Mouse (Mus musculus): ENCODE data around the gene Zfand4.
"Not testable (repeated sequence)": the region's sequence is repeated elsewhere in the genome, so short reads cannot be mapped to it uniquely, and the experiment has no call there.

The Zfand4 gene

GRCm38 (mm10) chr6:116264018-116264651, at the start of gene Zfand4:
TSS of gene Zfand4 (plus strand) at chr6:116264222.
- peak; percentile 94 for DNase-seq (ENCODE audit: low spot score)

- no peak for DNase-seq (ENCODE audit: low spot score)
Measured at GRCm38 (mm10) chr6:116227767-116228166, 36.3 kb upstream of the Zfand4 start.

- peak; percentile 54 for DNase-seq (ENCODE audit: low spot score)
Measured at GRCm38 (mm10) chr6:116228785-116229525, 35.1 kb upstream of the Zfand4 start.

GRCm38 (mm10) chr6:116234821-116235220, 29.2 kb upstream of the Zfand4 start:
- DNase-seq (ENCODE audit: low spot score), result not testable (repeated sequence)

- no peak for DNase-seq (ENCODE audit: low spot score)
Measured at GRCm38 (mm10) chr6:116235336-116235735, 28.7 kb upstream of the Zfand4 start.

- DNase-seq (ENCODE audit: low spot score), result no peak
Measured at GRCm38 (mm10) chr6:116238083-116238482, 25.9 kb upstream of the Zfand4 start.

- DNase-seq (ENCODE audit: low spot score), result no peak
Measured at GRCm38 (mm10) chr6:116240371-116240770, 23.7 kb upstream of the Zfand4 start.

- no peak for DNase-seq (ENCODE audit: low spot score)
Measured at GRCm38 (mm10) chr6:116259649-116260048, 4.4 kb upstream of the Zfand4 start.

GRCm38 (mm10) chr6:116260481-116260880, 3.5 kb upstream of the Zfand4 start:
- DNase-seq (ENCODE audit: low spot score), result no peak

- DNase-seq (ENCODE audit: low spot score), result no peak
Measured at GRCm38 (mm10) chr6:116262824-116263223, 1.2 kb upstream of the Zfand4 start.

GRCm38 (mm10) chr6:116264836-116265235, 814 bp downstream of the Zfand4 start:
- no peak for DNase-seq (ENCODE audit: low spot score)

- DNase-seq (ENCODE audit: low spot score), result no peak
Measured at GRCm38 (mm10) chr6:116265603-116266002, 1.6 kb downstream of the Zfand4 start.

GRCm38 (mm10) chr6:116266273-116267109, 2.5 kb downstream of the Zfand4 start:
- no peak for DNase-seq (ENCODE audit: low spot score)

- no peak for DNase-seq (ENCODE audit: low spot score)
Measured at GRCm38 (mm10) chr6:116267110-116267423, 3.0 kb downstream of the Zfand4 start.

- DNase-seq (ENCODE audit: low spot score), result no peak
Measured at GRCm38 (mm10) chr6:116275695-116276094, 11.7 kb downstream of the Zfand4 start.

GRCm38 (mm10) chr6:116278679-116279317, 14.8 kb downstream of the Zfand4 start:
- no peak for DNase-seq (ENCODE audit: low spot score)

- no peak for DNase-seq (ENCODE audit: low spot score)
Measured at GRCm38 (mm10) chr6:116281014-116281413, 17.0 kb downstream of the Zfand4 start.

GRCm38 (mm10) chr6:116282546-116282945, 18.5 kb downstream of the Zfand4 start:
- no peak for DNase-seq (ENCODE audit: low spot score)

- DNase-seq (ENCODE audit: low spot score), result no peak
Measured at GRCm38 (mm10) chr6:116283280-116283679, 19.3 kb downstream of the Zfand4 start.

- DNase-seq (ENCODE audit: low spot score), result no peak
Measured at GRCm38 (mm10) chr6:116286321-116286720, 22.3 kb downstream of the Zfand4 start.

GRCm38 (mm10) chr6:116286870-116287575, 23.0 kb downstream of the Zfand4 start:
- DNase-seq (ENCODE audit: low spot score), result no peak

GRCm38 (mm10) chr6:116311411-116311810, 47.4 kb downstream of the Zfand4 start:
- no peak for DNase-seq (ENCODE audit: low spot score)
